Mouse (Mus musculus) ES-E14 (cell line): ENCODE measurements at regions not wholly inside any gene's neighbourhood (a gene's known extent, or its start where the extent isn't known, plus 50 kb on each side); places are given as distances from the start of the nearest gene placed in this dataset.

Experiments used
- CHD2 ChIP-seq: IDR thresholded peaks from 2 replicates; pipeline ENCODE4 v1.6.1; 2014; ENCODE audit warnings: mild to moderate bottlenecking, low read depth, low read length, inconsistent platforms
- HCFC1 ChIP-seq: IDR thresholded peaks from 2 replicates; pipeline ENCODE4 v1.6.1; 2012; ENCODE audit warnings: low read length, inconsistent platforms, borderline replicate concordance; ENCODE audit not compliant: insufficient read depth
- MAFK ChIP-seq: IDR thresholded peaks from 2 replicates; pipeline ENCODE4 v1.6.1; 2014; ENCODE audit warnings: mild to moderate bottlenecking, low read depth, low read length, inconsistent platforms; ENCODE audit not compliant: insufficient read depth
- ZC3H11A ChIP-seq: IDR thresholded peaks from 2 replicates; pipeline ENCODE4 v1.6.1; 2012; ENCODE audit warnings: low read depth, mild to moderate bottlenecking, inconsistent platforms, low read length, borderline replicate concordance
- ZNF384 ChIP-seq: IDR thresholded peaks from 2 replicates; pipeline ENCODE4 v1.6.1; 2012; ENCODE audit warnings: low read depth, low read length, inconsistent platforms

GRCm38 (mm10) chr16:79168193-79168592, 77.3 kb upstream of the Tmprss15 start:
- TF ChIP-seq ZNF384: no peak
- TF ChIP-seq ZC3H11A: peak; percentile 90; the same call in 1 of the 2 replicates
- no peak for TF ChIP-seq HCFC1
- no peak for TF ChIP-seq CHD2
- TF ChIP-seq MAFK: no peak
